Mouse (Mus musculus): Measurements from ENCODE around the gene Caap1. TPM values are rescaled to one million over a fixed set of nuclear protein-coding genes. Genes with fewer than 3 reads are reported as not detected.

Caap1 gene
- polyA plus RNA-seq, 1 experiment from 2014 or later: 9.8 TPM

DNA sequence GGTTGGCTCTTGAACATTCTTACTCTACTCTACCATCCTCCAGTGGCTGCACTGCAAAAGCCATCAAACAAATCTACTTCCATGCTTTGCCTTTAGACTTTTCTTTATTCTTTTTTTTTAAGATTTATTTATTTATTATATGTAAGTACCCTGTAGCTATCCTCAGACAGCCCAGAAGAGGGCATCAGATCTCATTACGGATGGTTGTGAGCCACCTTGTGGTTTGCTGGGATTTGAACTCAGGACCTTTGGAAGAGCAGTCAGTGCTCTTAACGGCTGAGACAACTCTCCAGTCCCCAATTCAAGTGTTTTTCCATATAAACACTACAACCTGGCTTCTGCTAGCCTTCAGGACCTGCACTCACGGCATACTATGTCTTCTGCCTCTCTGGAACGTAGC, 44.8 kb upstream of the Caap1 start:
- no peaks in the 10 kb centered on the region for H3K27me3 ChIP-seq (replicated peaks; ENCODE audit: control insufficient read depth, insufficient read depth, low read length)
- TF ChIP-seq CTCF (IDR thresholded peaks at IDR 0.05; ENCODE audit: low read depth): peak; percentile 52
- peaks cover 3% of the 10 kb centered on the region; the same call in 1 of the 2 replicates for H3K4me1 ChIP-seq (replicated peaks; ENCODE audit: control insufficient read depth, insufficient read depth, low read length)
- H3K36me3 ChIP-seq (ENCODE audit: control insufficient read depth, insufficient read depth): no peaks in the 10 kb centered on the region
- no peak overlapping the region for H3K9ac ChIP-seq (ENCODE audit: low read depth, low read length)
- 82% methylated on average over 4 of the region's 4 CpGs for WGBS
- no peak overlapping the region for H3K27ac ChIP-seq (ENCODE audit: low read depth, low read length)
- ATAC-seq: no peak
- H3K9me3 ChIP-seq (ENCODE audit: control insufficient read depth): no peaks in the 10 kb centered on the region
- peak overlapping the region; percentile 73; the same call in 1 of the 2 replicates for H3K4me2 ChIP-seq (replicated peaks; ENCODE audit: low read depth)
- no peak overlapping the region for H3K4me3 ChIP-seq (ENCODE audit: low read depth, low read length)

DNA sequence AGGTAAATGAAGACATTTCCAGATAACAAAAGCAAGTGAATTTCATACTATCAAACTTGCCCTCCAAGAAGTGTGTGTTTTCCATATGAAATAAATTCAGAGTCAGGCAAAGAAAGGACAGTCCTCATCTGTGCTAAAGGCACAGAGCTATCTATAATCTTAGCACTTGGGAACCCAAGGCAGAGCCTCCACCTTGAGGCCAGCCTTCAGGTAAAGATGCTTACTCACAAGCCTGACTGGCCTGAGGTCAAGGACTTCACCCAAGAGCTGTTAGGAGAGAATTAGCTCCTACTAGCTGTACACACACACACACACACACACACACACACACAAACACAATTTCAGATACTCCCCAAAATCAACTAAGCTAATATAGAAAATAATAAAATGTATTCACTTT, 36.1 kb upstream of the Caap1 start:
- Histone ChIP-seq H3K9me3 (ENCODE audit: control insufficient read depth) (no peaks in the 10 kb centered on the region), H3K27me3 (replicated peaks; ENCODE audit: control insufficient read depth, insufficient read depth, low read length) (no peaks in the 10 kb centered on the region), H3K4me2 (replicated peaks; ENCODE audit: low read depth) (no peak overlapping the region), H3K36me3 (ENCODE audit: control insufficient read depth, insufficient read depth) (no peaks in the 10 kb centered on the region), H3K4me1 (replicated peaks; ENCODE audit: control insufficient read depth, insufficient read depth, low read length) (0 out of 2 replicates have a peak, but pooled peaks cover 3% of the 10 kb centered on the region), H3K9ac (ENCODE audit: low read depth, low read length) (no peak overlapping the region), H3K4me3 (ENCODE audit: low read depth, low read length) (no peak overlapping the region), H3K27ac (ENCODE audit: low read depth, low read length) (no peak overlapping the region)
- ATAC-seq: 0 out of 2 replicates have a peak, but pooled peaks have one; percentile 38
- no peak for TF ChIP-seq CTCF (IDR thresholded peaks at IDR 0.05; ENCODE audit: low read depth)

DNA sequence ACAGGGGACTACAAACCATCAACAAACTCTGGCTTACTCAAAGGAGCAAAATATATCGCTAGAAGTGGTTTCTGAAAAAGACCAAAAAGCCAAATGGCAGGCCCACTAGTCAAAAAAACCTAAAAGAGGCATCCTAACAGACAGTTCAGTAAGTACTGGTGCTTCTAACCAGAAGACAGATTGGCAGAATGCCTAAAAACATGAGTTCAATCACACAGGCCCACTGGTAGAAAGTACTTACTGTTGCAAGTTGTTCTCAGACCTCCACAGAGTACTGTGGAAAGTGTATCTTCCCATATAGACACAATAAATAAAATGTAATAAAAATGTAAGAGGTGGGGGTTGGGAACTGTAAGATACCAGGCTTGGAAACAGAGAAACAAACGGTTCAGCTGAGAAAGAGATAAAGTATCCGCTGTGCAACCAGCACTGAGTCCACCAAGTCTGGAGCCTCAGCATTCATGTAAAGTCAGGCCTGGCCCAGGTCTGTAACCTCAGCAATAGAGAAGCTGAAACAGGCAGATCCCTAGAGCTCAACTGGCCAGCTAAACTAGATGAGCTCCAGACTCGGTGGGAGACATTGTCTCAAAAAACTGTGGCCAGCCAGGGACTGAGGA, 35.3 kb upstream of the Caap1 start:
- Histone ChIP-seq H3K36me3 (ENCODE audit: control insufficient read depth, insufficient read depth) (no peaks in the 10 kb centered on the region), H3K27ac (ENCODE audit: low read depth, low read length) (no peak overlapping the region), H3K4me3 (ENCODE audit: low read depth, low read length) (no peak overlapping the region), H3K4me1 (replicated peaks; ENCODE audit: control insufficient read depth, insufficient read depth, low read length) (0 out of 2 replicates have a peak, but pooled peaks cover 3% of the 10 kb centered on the region), H3K9me3 (ENCODE audit: control insufficient read depth) (no peaks in the 10 kb centered on the region), H3K27me3 (replicated peaks; ENCODE audit: control insufficient read depth, insufficient read depth, low read length) (no peaks in the 10 kb centered on the region), H3K9ac (ENCODE audit: low read depth, low read length) (no peak overlapping the region), H3K4me2 (replicated peaks; ENCODE audit: low read depth) (no peak overlapping the region)
- no peak for ATAC-seq
- no peak for TF ChIP-seq CTCF (IDR thresholded peaks at IDR 0.05; ENCODE audit: low read depth)
- whole genome bisulfite sequencing: 58% methylated on average over 4 of the region's 4 CpGs

DNA sequence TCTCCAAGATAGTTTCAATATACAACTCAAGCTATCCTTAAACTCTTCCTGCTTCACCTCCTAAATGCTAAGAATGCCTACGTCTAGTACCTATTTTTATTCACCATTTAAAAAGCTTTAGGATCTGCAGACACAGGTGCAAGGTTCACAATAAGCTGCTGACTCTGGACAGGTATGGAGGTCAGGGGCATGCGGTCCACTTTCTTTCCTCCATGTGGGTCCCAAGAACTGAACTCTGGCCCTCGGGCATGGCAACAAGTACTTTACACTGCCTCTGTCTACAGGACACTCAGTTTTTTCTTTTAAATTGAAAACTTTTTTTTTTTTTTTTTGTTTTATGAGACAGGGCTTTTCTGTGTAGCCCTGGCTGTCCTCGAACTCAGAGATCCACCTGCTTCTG, 16.1 kb upstream of the Caap1 start:
- Histone ChIP-seq H3K4me1 (replicated peaks; ENCODE audit: control insufficient read depth, insufficient read depth, low read length) (no peaks in the 10 kb centered on the region), H3K9ac (ENCODE audit: low read depth, low read length) (no peak overlapping the region), H3K36me3 (ENCODE audit: control insufficient read depth, insufficient read depth) (peaks cover 17% of the 10 kb centered on the region), H3K27me3 (replicated peaks; ENCODE audit: control insufficient read depth, insufficient read depth, low read length) (no peaks in the 10 kb centered on the region), H3K27ac (ENCODE audit: low read depth, low read length) (no peak overlapping the region), H3K4me2 (replicated peaks; ENCODE audit: low read depth) (no peak overlapping the region), H3K9me3 (ENCODE audit: control insufficient read depth) (no peaks in the 10 kb centered on the region), H3K4me3 (ENCODE audit: low read depth, low read length) (no peak overlapping the region)
- WGBS: 78% methylated on average over 4 of the region's 4 CpGs
- no peak for TF ChIP-seq CTCF (IDR thresholded peaks at IDR 0.05; ENCODE audit: low read depth)
- ATAC-seq: peak; percentile 65

DNA sequence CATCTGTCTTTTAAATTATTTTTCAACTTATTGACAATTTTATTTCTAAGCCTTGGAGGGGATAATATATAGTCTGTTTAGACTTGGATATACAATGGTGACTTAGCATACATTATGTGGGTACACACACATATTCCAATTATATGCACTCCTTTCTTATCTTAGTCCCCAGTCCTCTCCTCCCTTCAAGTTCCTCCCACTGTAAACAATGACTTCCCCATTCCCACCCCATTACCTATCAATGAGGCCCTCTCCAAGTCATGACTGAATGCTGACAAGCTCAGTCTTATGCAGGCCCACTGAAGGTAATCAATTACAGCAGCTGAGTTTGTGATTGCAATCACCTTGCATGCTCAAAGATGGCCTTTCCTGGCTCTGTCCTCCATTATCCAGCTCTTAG, 7.7 kb upstream of the Caap1 start:
- Histone ChIP-seq H3K9me3 (ENCODE audit: control insufficient read depth) (no peaks in the 10 kb centered on the region), H3K4me3 (ENCODE audit: low read depth, low read length) (no peak overlapping the region), H3K4me1 (replicated peaks; ENCODE audit: control insufficient read depth, insufficient read depth, low read length) (no peaks in the 10 kb centered on the region), H3K27ac (ENCODE audit: low read depth, low read length) (no peak overlapping the region), H3K9ac (ENCODE audit: low read depth, low read length) (no peak overlapping the region), H3K4me2 (replicated peaks; ENCODE audit: low read depth) (no peak overlapping the region), H3K36me3 (ENCODE audit: control insufficient read depth, insufficient read depth) (peaks cover 10% of the 10 kb centered on the region), H3K27me3 (replicated peaks; ENCODE audit: control insufficient read depth, insufficient read depth, low read length) (no peaks in the 10 kb centered on the region)
- TF ChIP-seq CTCF (IDR thresholded peaks at IDR 0.05; ENCODE audit: low read depth): no peak
- no peak for ATAC-seq

DNA sequence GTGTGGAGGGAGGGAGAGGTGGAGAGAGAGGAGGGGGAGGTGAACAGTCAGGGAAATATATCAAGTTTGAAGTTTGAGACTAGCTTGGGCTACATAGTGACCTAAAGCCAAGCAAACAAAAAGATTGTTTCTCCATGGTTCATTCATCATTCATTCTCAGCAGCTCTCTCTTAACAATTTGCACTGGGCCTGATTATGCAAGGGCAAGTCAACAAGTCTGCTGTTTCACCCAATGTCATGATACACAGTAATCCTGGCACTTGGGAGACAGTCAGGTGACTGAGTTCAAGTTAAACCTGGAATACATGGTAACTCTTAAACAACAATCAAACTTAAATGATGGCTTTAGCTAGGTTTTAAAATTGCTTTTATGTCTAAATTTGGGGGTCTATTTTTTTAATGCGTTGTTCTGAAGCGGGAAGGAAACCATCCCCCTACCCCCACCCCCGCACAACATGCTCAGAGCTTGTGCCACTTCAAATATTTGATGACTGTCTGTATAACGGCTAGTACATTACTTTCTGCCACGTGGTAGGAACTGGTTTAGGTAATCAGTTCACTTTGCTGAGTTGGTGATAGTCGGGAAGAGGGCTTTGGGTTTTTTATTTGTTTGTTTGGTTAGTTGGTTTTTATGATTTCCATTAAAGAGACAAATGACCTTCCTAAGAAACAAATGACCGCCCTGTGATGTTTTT, 5.5 kb upstream of the Caap1 start:
- 0 out of 2 replicates have a peak, but pooled peaks cover 4% of the 10 kb centered on the region for H3K36me3 ChIP-seq (ENCODE audit: control insufficient read depth, insufficient read depth)
- H3K4me2 ChIP-seq (replicated peaks; ENCODE audit: low read depth): no peak overlapping the region
- H3K9me3 ChIP-seq (ENCODE audit: control insufficient read depth): no peaks in the 10 kb centered on the region
- H3K4me3 ChIP-seq (ENCODE audit: low read depth, low read length): no peak overlapping the region
- H3K9ac ChIP-seq (ENCODE audit: low read depth, low read length): no peak overlapping the region
- H3K27me3 ChIP-seq (replicated peaks; ENCODE audit: control insufficient read depth, insufficient read depth, low read length): no peaks in the 10 kb centered on the region
- WGBS: 60% methylated on average over 7 of the region's 7 CpGs
- no peak for ATAC-seq
- no peak overlapping the region for H3K27ac ChIP-seq (ENCODE audit: low read depth, low read length)
- no peaks in the 10 kb centered on the region for H3K4me1 ChIP-seq (replicated peaks; ENCODE audit: control insufficient read depth, insufficient read depth, low read length)
- no peak for TF ChIP-seq CTCF (IDR thresholded peaks at IDR 0.05; ENCODE audit: low read depth)
